Mouse (Mus musculus) gastrocnemius, postnatal 25 days (tissue): ENCODE measurements around the gene Ep400. TPM values are rescaled to one million over a fixed set of nuclear protein-coding genes. Genes with fewer than 3 reads are reported as not detected.
A peak's percentile ranks its signal among the peaks of the same experiment; 100 is the strongest.

ENCODE experiments used
- DNase-seq: peaks from one replicate; pipeline ENCODE4 v3.0.0; 2022
- microRNA-seq, 2 experiments: library from miRNA; unstranded; fragments of <30 nt; microRNA quantifications; one replicate each; pipeline ENCODE4 v1.2.0; 2021; ENCODE audit warnings: borderline replicate concordance in 2 of 2
- total RNA-seq, 2 experiments: library from RNA; stranded (reverse); gene quantifications; 1 replicate in 1 of 2; 2 replicates in 1 of 2; pipeline ENCODE4 v1.2.3; 2021

The Ep400 gene
- total RNA-seq, 2 experiments from 2014 or later: 23.0 to 25.9 TPM

- DNase-seq: no peak
These were observed 104.9 kb downstream of the Ep400 start for GRCm38 (mm10) chr5:110665486-110666121.

- DNase-seq: no peak
These were observed 105.7 kb downstream of the Ep400 start for GRCm38 (mm10) chr5:110664750-110665269.

GRCm38 (mm10) chr5:110664041-110664440 is 106.5 kb downstream of the Ep400 start:
- no peak for DNase-seq

- no peak for DNase-seq
These were observed 110.8 kb downstream of the Ep400 start for GRCm38 (mm10) chr5:110659682-110660081.

- DNase-seq: no peak
These were observed 116.8 kb downstream of the Ep400 start for GRCm38 (mm10) chr5:110653686-110654085.

GRCm38 (mm10) chr5:110652719-110653648 is 117.5 kb downstream of the Ep400 start, which contains the start of the genes Noc4l and Ddx51:
Noc4l (minus strand) TSS chr5:110653417.
Ddx51 (plus strand) TSS chr5:110653451.
- DNase-seq: peak; percentile 87

- no peak for DNase-seq
These were observed 124.1 kb downstream of the Ep400 start for GRCm38 (mm10) chr5:110646377-110646776.

- peak; percentile 14 for DNase-seq
These were observed 131.1 kb downstream of the Ep400 start for GRCm38 (mm10) chr5:110639459-110639858.

- DNase-seq: no peak
These were observed 132.0 kb downstream of the Ep400 start for GRCm38 (mm10) chr5:110638306-110639074.

GRCm38 (mm10) chr5:110635951-110636707 is 134.4 kb downstream of the Ep400 start:
- DNase-seq: no peak

- no peak for DNase-seq
These were observed 140.9 kb downstream of the Ep400 start for GRCm38 (mm10) chr5:110629525-110630120.

GRCm38 (mm10) chr5:110628156-110628555 is 142.4 kb downstream of the Ep400 start:
- no peak for DNase-seq

GRCm38 (mm10) chr5:110627351-110627750 is 143.2 kb downstream of the Ep400 start:
- DNase-seq: no peak

GRCm38 (mm10) chr5:110624319-110624718 is 146.2 kb downstream of the Ep400 start:
- DNase-seq: no peak

GRCm38 (mm10) chr5:110619226-110619625 is 151.3 kb downstream of the Ep400 start:
- no peak for DNase-seq

Small RNA genes lying within 50 kb of the gene (microRNA-seq; reads per million reads assigned to microRNA genes)
- 0 reads per million in 2 experiments for gene Mir7026

Other genes with a start within 250 kb of the Ep400 start
- not detected for gene Galnt9, start 226.4 kb downstream of the Ep400 start, total RNA-seq
- gene Noc4l, start 117.3 kb downstream of the Ep400 start, total RNA-seq: 10 to 100 TPM; 12.0 to 12.8 TPM
- gene Ddx51, start 117.3 kb downstream of the Ep400 start, total RNA-seq: 1 to 10 TPM; 6.4 to 7.7 TPM
- 10 to 100 TPM in 1 of 2 experiments, 1 to 10 TPM in 1; 9.8 to 10.8 TPM for gene Pus1, start 9.9 kb upstream of the Ep400 start, total RNA-seq
- 10 to 100 TPM; 33.0 to 43.3 TPM for gene Ulk1, start 39.4 kb upstream of the Ep400 start, total RNA-seq
- 10 to 100 TPM in 1 of 2 experiments, 1 to 10 TPM in 1; 9.7 to 12.5 TPM for gene Hscb, start 69.1 kb upstream of the Ep400 start, total RNA-seq
- gene Chek2, start 69.3 kb upstream of the Ep400 start, total RNA-seq: 1 to 10 TPM; 1.4 to 1.5 TPM
- 10 to 100 TPM; 12.4 to 15.0 TPM for gene Ttc28, start 109.1 kb upstream of the Ep400 start, total RNA-seq